Mouse (Mus musculus) G1E (cell line): ENCODE results near the gene Lhb. TPM values are rescaled to one million over a fixed set of nuclear protein-coding genes. Genes with fewer than 3 reads are reported as not detected.

Experiments used
- ATAC-seq: 2 replicates; pipeline ENCODE4 v1.8.0; 2016; ENCODE audit warnings: mild to moderate bottlenecking; ENCODE audit not compliant: insufficient number of reproducible peaks, poor library complexity, low FRiP score, severe bottlenecking; ENCODE audit errors: extremely low read depth
- DNase-seq: peaks from one replicate; pipeline ENCODE4 v3.0.0; 2012; ENCODE audit warnings: low spot score
- H3K27me3 ChIP-seq: 2 replicates; pipeline ENCODE4 v1.6.1; 2012; ENCODE audit warnings: mild to moderate bottlenecking, low read length, inconsistent platforms; ENCODE audit not compliant: insufficient read depth
- H3K36me3 ChIP-seq: replicated peaks from 2 replicates; pipeline ENCODE3; 2012; ENCODE audit warnings: mild to moderate bottlenecking, inconsistent platforms
- H3K4me1 ChIP-seq: 2 replicates; pipeline ENCODE4 v1.6.1; 2012; ENCODE audit warnings: low read depth, low read length, inconsistent platforms, mixed read lengths; ENCODE audit not compliant: insufficient read depth
- H3K4me3 ChIP-seq: 2 replicates; pipeline ENCODE4 v1.5.1; 2012; ENCODE audit warnings: low read depth, mild to moderate bottlenecking, inconsistent platforms, low read length, moderate library complexity, mixed read lengths
- H3K9me3 ChIP-seq: replicated peaks from 2 replicates; pipeline ENCODE4 v1.6.1; 2012; ENCODE audit warnings: inconsistent platforms
- CTCF ChIP-seq: IDR thresholded peaks from 2 replicates; pipeline ENCODE4 v1.5.1; 2012; ENCODE audit warnings: low read depth, low read length, inconsistent platforms, mixed read lengths
- GATA1 ChIP-seq: IDR thresholded peaks from 2 replicates; pipeline ENCODE4 v1.6.1; 2012; ENCODE audit warnings: borderline replicate concordance, low read length, inconsistent platforms, mixed read lengths
- GATA2 ChIP-seq: IDR thresholded peaks from 2 replicates; pipeline ENCODE4 v1.6.1; 2012; ENCODE audit warnings: low read depth, low read length, inconsistent platforms, borderline replicate concordance
- TAL1 ChIP-seq: conservative IDR thresholded peaks from 2 replicates; pipeline ENCODE4 v1.6.1; 2012; ENCODE audit warnings: low read depth, low read length, inconsistent platforms, mixed read lengths
- polyA plus RNA-seq: library from polyadenylated mRNA; stranded (reverse); fragments of >175 nt; gene quantifications from 2 replicates; pipeline ENCODE4 v1.2.3, GENCODE M21; 2012
- total RNA-seq, 2 experiments: library from RNA; stranded (forward) in 1 of 2; stranded (reverse) in 1 of 2; fragments of 200-1000 nt in 1 of 2; fragments of >200 nt in 1 of 2; fragmentation: Nextera tagmentation in 1 of 2; gene quantifications; 2 replicates each; pipeline ENCODE4 v1.2.3; 2014 to 2017

Lhb gene
- total and polyA plus RNA-seq, 3 experiments: not detected

DNA sequence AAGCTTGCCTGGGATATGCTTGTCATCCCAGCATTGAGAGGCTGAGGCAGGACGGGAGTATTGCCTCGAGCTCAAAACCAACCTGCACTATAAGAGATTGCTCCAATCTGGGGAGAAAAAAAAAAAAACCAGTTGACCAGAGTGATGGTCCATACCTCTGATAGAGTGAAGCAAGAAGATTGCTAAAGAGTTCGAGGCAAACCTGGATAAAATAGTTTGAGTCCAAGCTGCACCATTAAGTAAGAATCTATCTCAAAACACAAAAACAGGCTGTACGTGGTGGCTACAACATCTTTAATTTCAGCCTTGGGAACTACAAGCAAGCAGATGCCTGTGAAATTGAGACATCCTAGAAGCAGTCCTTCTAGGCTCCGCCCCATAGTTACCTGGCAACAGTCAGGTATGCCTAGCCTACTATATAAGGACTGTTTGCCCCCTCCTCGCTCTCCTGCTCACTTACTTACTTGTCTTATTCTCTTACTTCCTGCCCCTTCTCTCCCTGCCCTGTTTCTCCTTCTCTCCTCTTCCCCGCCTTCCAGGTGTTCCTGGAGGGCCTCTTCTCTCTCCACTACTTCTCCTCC, 46.6 kb downstream of the Lhb start:
- ATAC-seq (no peak), DNase-seq (no peak)
- TF ChIP-seq GATA2 (no peak), TAL1 (no peak), GATA1 (no peak)
- Histone ChIP-seq H3K9me3 (no peaks in the 10 kb centered on the region), H3K27me3 (peaks cover 2% of the 10 kb centered on the region; the same call in 1 of the 2 replicates), H3K4me1 (peaks cover 51% of the 10 kb centered on the region), H3K4me3 (peak overlapping the region; percentile 94), H3K36me3 (peaks cover 36% of the 10 kb centered on the region)

DNA sequence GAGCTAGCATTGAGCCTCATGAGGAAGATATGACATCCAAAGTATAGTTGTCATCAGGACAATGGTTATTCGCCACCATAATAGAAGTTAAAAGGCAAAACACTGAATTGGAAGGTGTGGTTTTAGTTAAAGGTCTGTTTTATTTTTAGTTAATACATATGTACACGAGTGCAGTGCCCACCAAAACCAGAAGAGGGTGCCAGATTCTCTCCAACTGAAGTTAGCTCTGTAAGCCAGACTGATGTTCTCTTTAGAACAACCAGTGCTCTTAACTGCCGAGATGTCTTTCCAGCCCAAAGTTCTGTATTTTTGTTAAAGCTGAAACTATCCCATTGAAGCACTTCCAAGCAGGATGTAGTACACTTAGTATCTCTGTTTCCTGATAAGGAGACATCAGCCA, 50.2 kb downstream of the Lhb start:
- Histone ChIP-seq H3K9me3 (no peaks in the 10 kb centered on the region), H3K27me3 (peaks cover 2% of the 10 kb centered on the region; the same call in 1 of the 2 replicates), H3K4me3 (no peak overlapping the region), H3K36me3 (peaks cover 15% of the 10 kb centered on the region), H3K4me1 (peaks cover 41% of the 10 kb centered on the region)
- peak; percentile 77; the same call in 1 of the 2 replicates for TF ChIP-seq CTCF
- TF ChIP-seq GATA2: no peak
- DNase-seq: no peak
- ATAC-seq: 0 out of 2 replicates have a peak, but pooled peaks have one; percentile 25

Other genes starting within 250 kb of the Lhb start
Only the 20 nearest of the 33 such genes appear.
- gene Slc6a21, start 143.3 kb upstream of the Lhb start, total RNA-seq (2014; fragmentation: Nextera tagmentation): not detected in 2 replicates
- 0.23 and 0.38 TPM in 2 replicates for gene Slc6a21, start 143.3 kb upstream of the Lhb start, total RNA-seq (2017)
- not detected in 2 replicates for gene Slc6a21, start 143.3 kb upstream of the Lhb start, polyA plus RNA-seq
- gene Trpm4, start 87.0 kb upstream of the Lhb start, total RNA-seq (2014; fragmentation: Nextera tagmentation): not detected in 2 replicates
- 0.23 and 0.49 TPM in 2 replicates for gene Trpm4, start 87.0 kb upstream of the Lhb start, total RNA-seq (2017)
- gene Trpm4, start 87.0 kb upstream of the Lhb start, polyA plus RNA-seq: 0.11 and 0.21 TPM in 2 replicates
- not detected in 2 replicates for gene Hrc, start 85.5 kb upstream of the Lhb start, total RNA-seq (2014; fragmentation: Nextera tagmentation)
- gene Hrc, start 85.5 kb upstream of the Lhb start, total RNA-seq (2017): 0.06 and 0.16 TPM in 2 replicates
- not detected in 2 replicates for gene Hrc, start 85.5 kb upstream of the Lhb start, polyA plus RNA-seq
- 1.4 and 1.5 TPM in 2 replicates for gene Ppfia3, start 53.8 kb upstream of the Lhb start, total RNA-seq (2014; fragmentation: Nextera tagmentation)
- gene Ppfia3, start 53.8 kb upstream of the Lhb start, total RNA-seq (2017): 0.41 and 0.71 TPM in 2 replicates
- gene Ppfia3, start 53.8 kb upstream of the Lhb start, polyA plus RNA-seq: 1.2 and 1.4 TPM in 2 replicates
- gene Lin7b, start 50.2 kb upstream of the Lhb start, total RNA-seq (2014; fragmentation: Nextera tagmentation): not detected in 2 replicates
- gene Lin7b, start 50.2 kb upstream of the Lhb start, total RNA-seq (2017): 2.0 and 3.8 TPM in 2 replicates
- 0.86 and 1.1 TPM in 2 replicates for gene Lin7b, start 50.2 kb upstream of the Lhb start, polyA plus RNA-seq
- gene Snrnp70, start 25.1 kb upstream of the Lhb start, total RNA-seq (2014; fragmentation: Nextera tagmentation): 154 and 174 TPM in 2 replicates
- gene Snrnp70, start 25.1 kb upstream of the Lhb start, total RNA-seq (2017): 319 and 333 TPM in 2 replicates
- gene Snrnp70, start 25.1 kb upstream of the Lhb start, polyA plus RNA-seq: 754 and 1,054 TPM in 2 replicates
- gene Kcna7, start 15.2 kb upstream of the Lhb start, total RNA-seq (2014; fragmentation: Nextera tagmentation): not detected in 2 replicates
- 0.05 TPM in 1 of 2 replicates, not detected in the other for gene Kcna7, start 15.2 kb upstream of the Lhb start, total RNA-seq (2017)
- gene Kcna7, start 15.2 kb upstream of the Lhb start, polyA plus RNA-seq: not detected in 2 replicates
- not detected in 2 replicates for gene Ntf5, start 7.1 kb upstream of the Lhb start, total RNA-seq (2014; fragmentation: Nextera tagmentation)
- 0.23 and 0.60 TPM in 2 replicates for gene Ntf5, start 7.1 kb upstream of the Lhb start, total RNA-seq (2017)
- gene Ntf5, start 7.1 kb upstream of the Lhb start, polyA plus RNA-seq: 0.16 and 0.33 TPM in 2 replicates
- 39.4 and 44.8 TPM in 2 replicates for gene Gys1, start 14.0 kb downstream of the Lhb start, total RNA-seq (2014; fragmentation: Nextera tagmentation)
- gene Gys1, start 14.0 kb downstream of the Lhb start, total RNA-seq (2017): 18.8 and 22.1 TPM in 2 replicates
- 34.3 and 36.7 TPM in 2 replicates for gene Gys1, start 14.0 kb downstream of the Lhb start, polyA plus RNA-seq
- gene Ruvbl2, start 17.3 kb downstream of the Lhb start, total RNA-seq (2014; fragmentation: Nextera tagmentation): 255 and 345 TPM in 2 replicates
- 139 and 167 TPM in 2 replicates for gene Ruvbl2, start 17.3 kb downstream of the Lhb start, total RNA-seq (2017)
- 639 and 877 TPM in 2 replicates for gene Ruvbl2, start 17.3 kb downstream of the Lhb start, polyA plus RNA-seq
- gene Ftl1, start 39.1 kb downstream of the Lhb start, total RNA-seq (2014; fragmentation: Nextera tagmentation): 2,893 and 3,214 TPM in 2 replicates
- 4,307 and 4,361 TPM in 2 replicates for gene Ftl1, start 39.1 kb downstream of the Lhb start, total RNA-seq (2017)
- gene Ftl1, start 39.1 kb downstream of the Lhb start, polyA plus RNA-seq: 6,399 and 6,975 TPM in 2 replicates
- 68.8 and 93.1 TPM in 2 replicates for gene Bax, start 46.1 kb downstream of the Lhb start, total RNA-seq (2014; fragmentation: Nextera tagmentation)
- 87.2 and 97.2 TPM in 2 replicates for gene Bax, start 46.1 kb downstream of the Lhb start, total RNA-seq (2017)
- gene Bax, start 46.1 kb downstream of the Lhb start, polyA plus RNA-seq: 287 and 342 TPM in 2 replicates
- gene Tulp2, start 61.1 kb downstream of the Lhb start, total RNA-seq (2014; fragmentation: Nextera tagmentation): 0.98 and 1.1 TPM in 2 replicates
- 0.23 and 0.49 TPM in 2 replicates for gene Tulp2, start 61.1 kb downstream of the Lhb start, total RNA-seq (2017)
- 1.0 and 1.7 TPM in 2 replicates for gene Tulp2, start 61.1 kb downstream of the Lhb start, polyA plus RNA-seq
- gene Gm45808, start 66.0 kb downstream of the Lhb start, total RNA-seq (2014; fragmentation: Nextera tagmentation): not detected in 2 replicates
- not detected in 2 replicates for gene Gm45808, start 66.0 kb downstream of the Lhb start, total RNA-seq (2017)
- gene Gm45808, start 66.0 kb downstream of the Lhb start, polyA plus RNA-seq: not detected in 2 replicates
- gene Dhdh, start 68.0 kb downstream of the Lhb start, total RNA-seq (2014; fragmentation: Nextera tagmentation): 17.7 and 18.0 TPM in 2 replicates
- 4.8 and 6.8 TPM in 2 replicates for gene Dhdh, start 68.0 kb downstream of the Lhb start, total RNA-seq (2017)
- gene Dhdh, start 68.0 kb downstream of the Lhb start, polyA plus RNA-seq: 1.3 and 1.6 TPM in 2 replicates
- gene Nucb1, start 89.6 kb downstream of the Lhb start, total RNA-seq (2014; fragmentation: Nextera tagmentation): 91.8 and 127 TPM in 2 replicates
- gene Nucb1, start 89.6 kb downstream of the Lhb start, total RNA-seq (2017): 378 and 409 TPM in 2 replicates
- 403 and 408 TPM in 2 replicates for gene Nucb1, start 89.6 kb downstream of the Lhb start, polyA plus RNA-seq
- 57.6 and 75.0 TPM in 2 replicates for gene Ppp1r15a, start 105.4 kb downstream of the Lhb start, total RNA-seq (2014; fragmentation: Nextera tagmentation)
- gene Ppp1r15a, start 105.4 kb downstream of the Lhb start, total RNA-seq (2017): 67.9 and 80.2 TPM in 2 replicates
- gene Ppp1r15a, start 105.4 kb downstream of the Lhb start, polyA plus RNA-seq: 56.8 and 62.3 TPM in 2 replicates
- 1.5 and 1.7 TPM in 2 replicates for gene Plekha4, start 105.5 kb downstream of the Lhb start, total RNA-seq (2014; fragmentation: Nextera tagmentation)
- 0.70 and 2.8 TPM in 2 replicates for gene Plekha4, start 105.5 kb downstream of the Lhb start, total RNA-seq (2017)
- 1.2 and 1.3 TPM in 2 replicates for gene Plekha4, start 105.5 kb downstream of the Lhb start, polyA plus RNA-seq
- gene Hsd17b14, start 134.1 kb downstream of the Lhb start, total RNA-seq (2014; fragmentation: Nextera tagmentation): 34.9 and 44.8 TPM in 2 replicates
- 8.2 and 14.5 TPM in 2 replicates for gene Hsd17b14, start 134.1 kb downstream of the Lhb start, total RNA-seq (2017)
- 5.1 and 6.0 TPM in 2 replicates for gene Hsd17b14, start 134.1 kb downstream of the Lhb start, polyA plus RNA-seq
- gene Bcat2, start 149.3 kb downstream of the Lhb start, total RNA-seq (2014; fragmentation: Nextera tagmentation): 149 and 178 TPM in 2 replicates
- 45.9 and 47.0 TPM in 2 replicates for gene Bcat2, start 149.3 kb downstream of the Lhb start, total RNA-seq (2017)
- 73.1 and 114 TPM in 2 replicates for gene Bcat2, start 149.3 kb downstream of the Lhb start, polyA plus RNA-seq